Mouse (Mus musculus): ENCODE data around the gene Ciita. TPM values are rescaled to one million over a fixed set of nuclear protein-coding genes. Genes with fewer than 3 reads are reported as not detected.

Ciita gene
- polyA plus RNA-seq, 1 experiment, result 0.01 TPM

DNA sequence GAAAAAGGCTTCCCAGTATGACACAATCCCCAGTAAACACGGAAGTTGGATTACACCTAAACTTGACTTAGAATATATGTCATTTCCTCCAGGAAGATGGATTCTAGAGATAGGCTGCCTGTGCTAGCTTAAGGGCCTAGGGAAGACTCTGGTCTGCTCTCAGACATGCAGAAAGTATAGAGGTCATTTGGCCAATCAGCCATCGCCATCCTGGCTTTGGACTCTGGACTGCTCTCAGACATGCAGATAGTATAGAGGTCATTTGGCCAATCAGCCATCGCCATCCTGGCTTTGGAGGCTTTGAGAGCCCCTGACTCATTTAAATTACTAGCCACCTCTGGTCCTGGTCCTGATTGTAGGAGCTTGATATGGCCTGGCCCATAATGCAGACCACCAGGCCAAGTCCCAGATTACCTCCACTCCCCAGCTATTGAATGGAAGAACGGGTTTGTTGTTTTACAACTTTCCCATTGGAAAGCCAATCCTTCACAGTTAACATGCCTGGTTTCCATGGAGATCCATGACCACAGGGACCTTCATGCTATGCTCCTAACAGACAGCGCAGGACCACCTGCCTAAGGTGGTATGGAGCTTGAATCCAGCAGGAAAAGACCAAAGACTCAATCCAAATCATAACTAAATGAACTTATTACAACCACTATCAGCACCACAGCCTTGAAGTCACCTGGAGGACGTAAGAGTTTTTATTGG is 25.8 kb upstream of the Ciita start:
- H3K27me3 ChIP-seq (ENCODE audit: control insufficient read depth, insufficient read depth, insufficient read length), result no peaks in the 10 kb centered on the region
- H3K36me3 ChIP-seq (ENCODE audit: control insufficient read depth, insufficient read depth), result no peaks in the 10 kb centered on the region
- H3K4me3 ChIP-seq, result no peak overlapping the region
- TF ChIP-seq POLR2A (IDR thresholded peaks at IDR 0.05; ENCODE audit: insufficient read length, low read depth) (no peak), USF1 (IDR thresholded peaks at IDR 0.05; ENCODE audit: low read depth) (no peak), TCF3 (IDR thresholded peaks at IDR 0.05; ENCODE audit: insufficient read length, low read depth) (no peak), E2F4 (IDR thresholded peaks at IDR 0.05; ENCODE audit: insufficient read depth) (no peak), POLR2AphosphoS2 (IDR thresholded peaks at IDR 0.05; ENCODE audit: insufficient read length, low read depth) (no peak), MAX (IDR thresholded peaks at IDR 0.05; ENCODE audit: low read depth) (no peak), TCF12 (IDR thresholded peaks at IDR 0.05; ENCODE audit: insufficient read depth, poor library complexity, severe bottlenecking) (no peak)
- H3ac ChIP-seq (ENCODE audit: control insufficient read depth, insufficient read length), result no peak overlapping the region
- no peak overlapping the region for H3K4me2 ChIP-seq (ENCODE audit: low read depth)
- H3K79me2 ChIP-seq (ENCODE audit: control insufficient read depth, insufficient read depth), result no peaks in the 10 kb centered on the region

DNA sequence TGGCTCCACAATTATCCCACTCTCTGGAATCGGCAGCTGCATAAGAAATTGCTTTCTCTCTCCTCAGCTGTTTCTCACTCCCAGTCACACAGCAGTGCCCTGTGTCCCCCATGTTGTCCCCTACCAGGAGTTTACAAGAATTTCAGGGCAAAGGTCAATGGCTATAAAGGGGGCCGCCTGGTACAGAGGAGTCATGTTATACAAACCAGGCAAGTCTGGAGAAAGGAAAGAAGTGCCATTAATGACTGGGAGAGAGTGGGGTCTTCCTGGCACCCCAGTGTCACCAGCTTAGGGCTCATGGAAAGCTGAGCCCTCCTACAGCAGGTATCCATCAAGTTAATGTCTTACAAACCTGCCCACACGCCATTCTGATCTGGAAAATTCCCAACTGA is 25.3 kb upstream of the Ciita start:
- H3ac ChIP-seq (ENCODE audit: control insufficient read depth, insufficient read length), result no peak overlapping the region
- no peak overlapping the region for H3K4me2 ChIP-seq (ENCODE audit: low read depth)
- TF ChIP-seq MYOG (IDR thresholded peaks at IDR 0.05; ENCODE audit: control insufficient read depth in 1 of 3, insufficient read depth in 1 of 3, insufficient read length in 2 of 3, low read depth in 2 of 3) (no peak), POLR2A (IDR thresholded peaks at IDR 0.05; ENCODE audit: insufficient read length, low read depth) (no peak), REST (IDR thresholded peaks at IDR 0.05; ENCODE audit: insufficient read depth, insufficient read length) (no peak), TCF12 (IDR thresholded peaks at IDR 0.05; ENCODE audit: insufficient read depth, poor library complexity, severe bottlenecking) (no peak), MAX (IDR thresholded peaks at IDR 0.05; ENCODE audit: low read depth) (no peak), CEBPB (IDR thresholded peaks at IDR 0.05; ENCODE audit: insufficient read depth, poor library complexity, severe bottlenecking) (no peak), MYOD1 (IDR thresholded peaks at IDR 0.05; ENCODE audit: control insufficient read depth in 1 of 3, insufficient read length in 2 of 3, low read depth in 2 of 3) (no peak), E2F4 (IDR thresholded peaks at IDR 0.05; ENCODE audit: insufficient read depth) (no peak), TCF3 (IDR thresholded peaks at IDR 0.05; ENCODE audit: insufficient read length, low read depth) (no peak), SRF (IDR thresholded peaks at IDR 0.05; ENCODE audit: control insufficient read depth, insufficient read length, low read depth) (no peak), USF1 (IDR thresholded peaks at IDR 0.05; ENCODE audit: low read depth) (no peak), POLR2AphosphoS2 (IDR thresholded peaks at IDR 0.05; ENCODE audit: insufficient read length, low read depth) (no peak)
- H3K36me3 ChIP-seq (ENCODE audit: control insufficient read depth, insufficient read depth), result no peaks in the 10 kb centered on the region
- H3K27me3 ChIP-seq (ENCODE audit: control insufficient read depth, insufficient read depth, insufficient read length), result peaks cover 3% of the 10 kb centered on the region
- no peak overlapping the region for H3K4me3 ChIP-seq
- no peaks in the 10 kb centered on the region for H3K79me2 ChIP-seq (ENCODE audit: control insufficient read depth, insufficient read depth)

DNA sequence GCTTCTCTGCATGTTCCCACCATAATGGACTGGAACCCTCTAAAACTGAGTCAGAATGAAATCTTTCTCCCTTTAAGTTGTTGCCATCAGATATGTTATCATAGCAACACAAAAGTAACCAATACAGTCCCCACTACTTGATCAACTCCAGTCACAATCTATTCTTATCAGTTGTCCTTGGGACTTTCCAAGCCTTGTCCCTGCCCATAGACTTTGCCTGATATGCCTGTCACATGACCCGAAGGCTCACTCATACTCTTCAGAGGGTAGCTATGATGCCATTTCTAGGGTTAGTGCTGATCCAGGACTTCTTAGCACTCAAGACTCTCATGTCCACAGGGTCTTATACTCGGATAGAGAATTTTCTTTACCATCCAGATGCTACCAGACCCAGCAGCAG is 19.7 kb upstream of the Ciita start:
- Histone ChIP-seq H3ac (ENCODE audit: control insufficient read depth, insufficient read length) (no peak overlapping the region), H3K4me3 (no peak overlapping the region), H3K27me3 (ENCODE audit: control insufficient read depth, insufficient read depth, insufficient read length) (peaks cover 9% of the 10 kb centered on the region), H3K36me3 (ENCODE audit: control insufficient read depth, insufficient read depth) (no peaks in the 10 kb centered on the region), H3K79me2 (ENCODE audit: control insufficient read depth, insufficient read depth) (no peaks in the 10 kb centered on the region), H3K4me2 (ENCODE audit: low read depth) (no peak overlapping the region)
- TF ChIP-seq E2F4 (IDR thresholded peaks at IDR 0.05; ENCODE audit: insufficient read depth), result no peak
- no peak for TF ChIP-seq TCF3 (IDR thresholded peaks at IDR 0.05; ENCODE audit: insufficient read length, low read depth)
- no peak for TF ChIP-seq REST (IDR thresholded peaks at IDR 0.05; ENCODE audit: insufficient read depth, insufficient read length)
- no peak for TF ChIP-seq MYOG (IDR thresholded peaks at IDR 0.05; ENCODE audit: control insufficient read depth in 1 of 3, insufficient read depth in 1 of 3, insufficient read length in 2 of 3, low read depth in 2 of 3)
- TF ChIP-seq MAX (IDR thresholded peaks at IDR 0.05; ENCODE audit: low read depth), result no peak
- no peak for TF ChIP-seq CEBPB (IDR thresholded peaks at IDR 0.05; ENCODE audit: insufficient read depth, poor library complexity, severe bottlenecking)
- no peak for TF ChIP-seq USF1 (IDR thresholded peaks at IDR 0.05; ENCODE audit: low read depth)
- TF ChIP-seq POLR2A (IDR thresholded peaks at IDR 0.05; ENCODE audit: insufficient read length, low read depth), result no peak
- TF ChIP-seq MYOD1 (IDR thresholded peaks at IDR 0.05; ENCODE audit: control insufficient read depth in 1 of 3, insufficient read length in 2 of 3, low read depth in 2 of 3), result no peak
- no peak for TF ChIP-seq POLR2AphosphoS2 (IDR thresholded peaks at IDR 0.05; ENCODE audit: insufficient read length, low read depth)
- TF ChIP-seq SRF (IDR thresholded peaks at IDR 0.05; ENCODE audit: control insufficient read depth, insufficient read length, low read depth), result no peak
- TF ChIP-seq TCF12 (IDR thresholded peaks at IDR 0.05; ENCODE audit: insufficient read depth, poor library complexity, severe bottlenecking), result no peak

DNA sequence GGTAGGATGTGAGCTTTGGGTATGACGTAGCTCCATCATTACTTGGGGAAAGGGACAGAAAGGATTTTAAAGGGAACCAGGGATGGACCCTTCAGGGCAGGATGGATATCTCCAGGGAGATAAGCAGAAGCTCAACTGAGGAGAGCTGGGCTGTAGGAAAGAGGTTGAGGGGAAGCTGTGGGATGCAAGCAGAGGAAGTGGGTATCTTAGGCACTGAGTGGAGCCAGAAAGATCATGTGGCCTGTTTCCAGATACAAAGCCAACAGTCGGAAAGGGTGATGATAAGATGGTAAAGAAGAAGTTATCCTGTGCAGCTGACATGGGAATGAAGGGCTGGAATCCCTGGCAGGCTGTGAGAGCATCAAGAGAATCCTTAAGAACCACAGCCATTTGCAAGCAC is 18.7 kb upstream of the Ciita start:
- H3ac ChIP-seq (ENCODE audit: control insufficient read depth, insufficient read length), result no peak overlapping the region
- H3K27me3 ChIP-seq (ENCODE audit: control insufficient read depth, insufficient read depth, insufficient read length), result peaks cover 9% of the 10 kb centered on the region
- TF ChIP-seq MYOD1 (IDR thresholded peaks at IDR 0.05; ENCODE audit: control insufficient read depth in 1 of 3, insufficient read length in 2 of 3, low read depth in 2 of 3), result no peak
- no peak for TF ChIP-seq TCF3 (IDR thresholded peaks at IDR 0.05; ENCODE audit: insufficient read length, low read depth)
- no peak for TF ChIP-seq USF1 (IDR thresholded peaks at IDR 0.05; ENCODE audit: low read depth)
- no peak for TF ChIP-seq REST (IDR thresholded peaks at IDR 0.05; ENCODE audit: insufficient read depth, insufficient read length)

DNA sequence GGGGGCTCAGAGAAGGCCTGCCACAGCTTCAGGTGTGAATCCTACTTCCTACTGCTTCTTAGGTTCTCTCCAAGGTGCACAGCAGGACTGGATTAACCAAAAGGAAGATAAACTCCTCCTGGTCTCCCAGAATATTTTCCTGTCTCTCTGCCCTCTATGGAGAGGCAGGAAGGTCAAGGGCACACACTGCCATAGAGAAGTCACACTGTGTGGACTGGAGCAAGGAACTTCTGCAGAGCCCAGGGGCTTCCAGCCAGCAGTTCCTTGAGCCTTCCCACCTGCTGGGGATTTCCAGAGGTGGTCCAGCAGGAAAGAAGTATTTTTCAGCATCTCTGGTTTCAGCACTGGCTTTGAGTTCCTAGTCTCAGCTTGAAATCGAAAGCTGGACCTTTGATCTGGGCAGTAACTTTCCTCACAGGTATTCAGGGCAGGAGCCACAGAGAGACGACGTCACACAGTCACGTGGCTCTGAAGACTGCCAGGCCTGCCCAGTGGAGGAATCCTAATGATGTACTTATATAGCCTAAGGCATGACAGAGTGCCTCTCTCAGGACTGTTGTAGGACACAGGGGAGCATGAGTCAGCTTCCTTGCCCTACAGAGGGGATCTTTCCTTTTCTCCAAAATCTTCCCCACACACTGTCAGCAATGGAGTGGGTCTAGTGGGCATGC is 14.7 kb upstream of the Ciita start:
- no peaks in the 10 kb centered on the region for H3K36me3 ChIP-seq (ENCODE audit: control insufficient read depth, insufficient read depth)
- peaks cover under 1% of the 10 kb centered on the region for H3K27me3 ChIP-seq (ENCODE audit: control insufficient read depth, insufficient read depth, insufficient read length)
- no peak overlapping the region for H3K4me3 ChIP-seq
- no peak overlapping the region for H3K4me2 ChIP-seq (ENCODE audit: low read depth)
- H3ac ChIP-seq (ENCODE audit: control insufficient read depth, insufficient read length), result no peak overlapping the region
- TF ChIP-seq TCF12 (IDR thresholded peaks at IDR 0.05; ENCODE audit: insufficient read depth, poor library complexity, severe bottlenecking) (no peak), SRF (IDR thresholded peaks at IDR 0.05; ENCODE audit: control insufficient read depth, insufficient read length, low read depth) (no peak), POLR2AphosphoS2 (IDR thresholded peaks at IDR 0.05; ENCODE audit: insufficient read length, low read depth) (no peak), MAX (IDR thresholded peaks at IDR 0.05; ENCODE audit: low read depth) (no peak), POLR2A (IDR thresholded peaks at IDR 0.05; ENCODE audit: insufficient read length, low read depth) (no peak), USF1 (IDR thresholded peaks at IDR 0.05; ENCODE audit: low read depth) (no peak), MYOG (IDR thresholded peaks at IDR 0.05; ENCODE audit: control insufficient read depth in 1 of 3, insufficient read depth in 1 of 3, insufficient read length in 2 of 3, low read depth in 2 of 3) (no peak), REST (IDR thresholded peaks at IDR 0.05; ENCODE audit: insufficient read depth, insufficient read length) (no peak), TCF3 (IDR thresholded peaks at IDR 0.05; ENCODE audit: insufficient read length, low read depth) (no peak), E2F4 (IDR thresholded peaks at IDR 0.05; ENCODE audit: insufficient read depth) (no peak), CEBPB (IDR thresholded peaks at IDR 0.05; ENCODE audit: insufficient read depth, poor library complexity, severe bottlenecking) (no peak), MYOD1 (IDR thresholded peaks at IDR 0.05; ENCODE audit: control insufficient read depth in 1 of 3, insufficient read length in 2 of 3, low read depth in 2 of 3) (no peak)
- no peaks in the 10 kb centered on the region for H3K79me2 ChIP-seq (ENCODE audit: control insufficient read depth, insufficient read depth)

More for the DNA sequence above, 18.7 kb upstream of the Ciita start:
- no peaks in the 10 kb centered on the region for H3K79me2 ChIP-seq (ENCODE audit: control insufficient read depth, insufficient read depth)
- no peaks in the 10 kb centered on the region for H3K36me3 ChIP-seq (ENCODE audit: control insufficient read depth, insufficient read depth)
- no peak overlapping the region for H3K4me2 ChIP-seq (ENCODE audit: low read depth)
- H3K4me3 ChIP-seq, result no peak overlapping the region

All from myocyte (in vitro differentiated cells).